Mouse (Mus musculus): ENCODE results near the gene Egfl6. TPM values are rescaled to one million over a fixed set of nuclear protein-coding genes. Genes with fewer than 3 reads are reported as not detected.

Gene Egfl6
- polyA plus RNA-seq, 1 experiment, result 1.5 TPM

- Histone ChIP-seq H3K4me1 (ENCODE audit: control insufficient read depth, insufficient read depth, low read length) (no peaks in the 10 kb centered on the region; the same call in 1 of the 2 replicates), H3K27ac (ENCODE audit: control insufficient read depth, insufficient read depth, low read depth, low read length, poor library complexity) (no peak overlapping the region), H3K4me3 (replicated peaks; ENCODE audit: control insufficient read depth, low read depth, low read length) (no peak overlapping the region)
- no peak for TF ChIP-seq CTCF (IDR thresholded peaks at IDR 0.05; ENCODE audit: control insufficient read depth, insufficient read depth, low read length)
- no peak for TF ChIP-seq POLR2A (IDR thresholded peaks at IDR 0.05; ENCODE audit: borderline replicate concordance, control insufficient read depth, low read depth, low read length)
These were observed 74.4 kb downstream of the Egfl6 start for GRCm38 (mm10) chrX:166511107-166511506.

- H3K4me3 ChIP-seq (replicated peaks; ENCODE audit: control insufficient read depth, low read depth, low read length), result peak overlapping the region; percentile 69
These were observed 75.5 kb downstream of the Egfl6 start for GRCm38 (mm10) chrX:166509761-166510738.

GRCm38 (mm10) chrX:166504421-166504820 lies 81.1 kb downstream of the Egfl6 start:
- Histone ChIP-seq H3K27ac (ENCODE audit: control insufficient read depth, insufficient read depth, low read depth, low read length, poor library complexity) (no peak overlapping the region), H3K4me3 (replicated peaks; ENCODE audit: control insufficient read depth, low read depth, low read length) (no peak overlapping the region), H3K4me1 (ENCODE audit: control insufficient read depth, insufficient read depth, low read length) (no peaks in the 10 kb centered on the region; the same call in 1 of the 2 replicates)
- WGBS, result 61% methylated on average over 2 of the region's 2 CpGs
- TF ChIP-seq CTCF (IDR thresholded peaks at IDR 0.05; ENCODE audit: control insufficient read depth, insufficient read depth, low read length) (no peak), POLR2A (IDR thresholded peaks at IDR 0.05; ENCODE audit: borderline replicate concordance, control insufficient read depth, low read depth, low read length) (no peak)

More at GRCm38 (mm10) chrX:166509761-166510738, 75.5 kb downstream of the Egfl6 start:
- 13% methylated on average over 64 of the region's 65 CpGs for WGBS
- TF ChIP-seq CTCF (IDR thresholded peaks at IDR 0.05; ENCODE audit: control insufficient read depth, insufficient read depth, low read length) (no peak), POLR2A (IDR thresholded peaks at IDR 0.05; ENCODE audit: borderline replicate concordance, control insufficient read depth, low read depth, low read length) (peak; percentile 83; the same call in 1 of the 2 replicates)
- H3K27ac ChIP-seq (ENCODE audit: control insufficient read depth, insufficient read depth, low read depth, low read length, poor library complexity), result peak overlapping the region; percentile 97
- no peaks in the 10 kb centered on the region; the same call in 1 of the 2 replicates for H3K4me1 ChIP-seq (ENCODE audit: control insufficient read depth, insufficient read depth, low read length)

DNA sequence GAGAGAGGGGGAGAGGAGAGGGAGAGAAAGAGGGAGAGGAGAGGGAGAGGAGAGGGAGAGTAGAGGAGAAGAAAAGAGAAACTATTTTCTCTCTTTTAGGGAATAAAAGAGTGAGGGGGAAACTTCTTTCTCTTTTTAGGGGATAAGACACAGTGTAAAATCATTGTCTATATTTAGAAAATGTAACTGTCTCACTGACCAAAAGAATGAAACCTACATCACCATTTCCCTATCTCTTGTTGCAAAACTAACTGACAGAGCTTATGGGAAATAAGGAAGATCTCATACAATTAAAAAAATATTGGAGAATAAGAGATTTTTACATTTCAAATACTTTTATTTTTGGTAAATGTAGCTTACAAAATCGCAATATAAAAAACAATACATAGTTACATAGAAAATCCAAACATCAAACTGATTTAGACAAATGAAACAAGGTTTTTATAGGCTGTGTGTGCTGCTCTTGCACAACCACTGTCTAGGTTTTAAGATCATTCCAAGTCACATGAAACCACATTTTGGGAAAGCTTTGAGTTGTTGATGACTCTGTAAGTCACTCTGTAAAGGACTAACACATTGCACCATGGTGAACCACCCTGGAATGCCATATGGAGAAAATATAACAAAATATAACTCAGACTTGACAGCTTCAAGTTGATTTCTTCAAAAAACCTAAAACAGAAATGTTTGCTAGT lies 85.9 kb downstream of the Egfl6 start:
- 54% methylated on average over 1 of the region's 1 CpGs for WGBS
- Histone ChIP-seq H3K27ac (ENCODE audit: control insufficient read depth, insufficient read depth, low read depth, low read length, poor library complexity) (no peak overlapping the region), H3K4me3 (replicated peaks; ENCODE audit: control insufficient read depth, low read depth, low read length) (no peak overlapping the region), H3K4me1 (ENCODE audit: control insufficient read depth, insufficient read depth, low read length) (no peaks in the 10 kb centered on the region; the same call in 1 of the 2 replicates)
- no peak for TF ChIP-seq POLR2A (IDR thresholded peaks at IDR 0.05; ENCODE audit: borderline replicate concordance, control insufficient read depth, low read depth, low read length)
- TF ChIP-seq CTCF (IDR thresholded peaks at IDR 0.05; ENCODE audit: control insufficient read depth, insufficient read depth, low read length), result no peak

GRCm38 (mm10) chrX:166497771-166498170 lies 87.7 kb downstream of the Egfl6 start:
- Histone ChIP-seq H3K4me3 (replicated peaks; ENCODE audit: control insufficient read depth, low read depth, low read length) (no peak overlapping the region), H3K4me1 (ENCODE audit: control insufficient read depth, insufficient read depth, low read length) (no peaks in the 10 kb centered on the region; the same call in 1 of the 2 replicates), H3K27ac (ENCODE audit: control insufficient read depth, insufficient read depth, low read depth, low read length, poor library complexity) (no peak overlapping the region)
- no peak for TF ChIP-seq POLR2A (IDR thresholded peaks at IDR 0.05; ENCODE audit: borderline replicate concordance, control insufficient read depth, low read depth, low read length)
- no peak for TF ChIP-seq CTCF (IDR thresholded peaks at IDR 0.05; ENCODE audit: control insufficient read depth, insufficient read depth, low read length)
- 29% methylated on average over 4 of the region's 4 CpGs for WGBS

GRCm38 (mm10) chrX:166495052-166495451 lies 90.5 kb downstream of the Egfl6 start:
- TF ChIP-seq POLR2A (IDR thresholded peaks at IDR 0.05; ENCODE audit: borderline replicate concordance, control insufficient read depth, low read depth, low read length) (no peak), CTCF (IDR thresholded peaks at IDR 0.05; ENCODE audit: control insufficient read depth, insufficient read depth, low read length) (no peak)
- WGBS, result 80% methylated on average over 2 of the region's 2 CpGs

DNA sequence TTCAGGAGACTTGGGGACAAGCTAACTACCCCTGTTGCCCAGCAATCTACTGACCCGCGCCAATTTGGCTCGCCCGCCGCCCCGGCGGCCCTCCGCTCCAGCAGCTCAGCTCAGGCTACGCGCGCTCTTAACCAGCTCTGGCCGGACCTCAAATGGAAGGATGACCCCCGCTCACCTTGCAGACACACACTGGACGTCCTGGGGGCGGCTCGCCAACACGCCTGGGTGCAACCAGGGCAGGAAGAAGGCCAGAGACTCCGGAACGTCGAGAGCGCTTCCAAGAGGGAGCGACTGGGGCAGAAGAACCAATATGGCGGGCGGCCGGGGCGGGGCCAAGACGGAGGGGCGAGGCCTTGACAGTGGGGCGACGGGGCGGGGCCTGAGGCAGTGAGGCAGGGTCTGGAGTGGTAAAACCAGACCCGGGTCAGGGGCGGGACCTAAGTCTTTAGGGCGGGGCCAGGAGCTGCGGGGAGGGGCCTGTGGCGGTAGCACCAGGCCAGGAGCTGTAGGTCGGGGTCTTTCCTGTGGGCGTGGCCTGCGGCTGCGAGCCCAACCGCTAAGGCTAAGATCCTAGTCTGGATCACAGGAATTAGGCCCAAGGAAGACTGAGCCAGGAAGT lies 106.0 kb downstream of the Egfl6 start, which contains the start of gene Rab9:
Gene Rab9 (minus strand): TSS at position 503 of the 619 bp plus-strand sequence.
- Histone ChIP-seq H3K4me3 (replicated peaks; ENCODE audit: control insufficient read depth, low read depth, low read length) (peak within 1 kb of the TSS; percentile 90), H3K27ac (ENCODE audit: control insufficient read depth, insufficient read depth, low read depth, low read length, poor library complexity) (peak within 1 kb of the TSS; percentile 62), H3K4me1 (ENCODE audit: control insufficient read depth, insufficient read depth, low read length) (no peaks in the 10 kb centered on the region; the same call in 1 of the 2 replicates)
- no peak; the same call in 1 of the 2 replicates for TF ChIP-seq POLR2A (IDR thresholded peaks at IDR 0.05; ENCODE audit: borderline replicate concordance, control insufficient read depth, low read depth, low read length)
- no peak for TF ChIP-seq CTCF (IDR thresholded peaks at IDR 0.05; ENCODE audit: control insufficient read depth, insufficient read depth, low read length)
- 9% methylated on average over 41 of the region's 41 CpGs for WGBS

More at GRCm38 (mm10) chrX:166495052-166495451, 90.5 kb downstream of the Egfl6 start:
- H3K4me3 ChIP-seq (replicated peaks; ENCODE audit: control insufficient read depth, low read depth, low read length), result no peak overlapping the region
- no peak overlapping the region for H3K27ac ChIP-seq (ENCODE audit: control insufficient read depth, insufficient read depth, low read depth, low read length, poor library complexity)
- H3K4me1 ChIP-seq (ENCODE audit: control insufficient read depth, insufficient read depth, low read length), result no peaks in the 10 kb centered on the region; the same call in 1 of the 2 replicates
